Comparison of ENCODE assay signal across 26 mouse cellular contexts in the genomic region with DNA sequence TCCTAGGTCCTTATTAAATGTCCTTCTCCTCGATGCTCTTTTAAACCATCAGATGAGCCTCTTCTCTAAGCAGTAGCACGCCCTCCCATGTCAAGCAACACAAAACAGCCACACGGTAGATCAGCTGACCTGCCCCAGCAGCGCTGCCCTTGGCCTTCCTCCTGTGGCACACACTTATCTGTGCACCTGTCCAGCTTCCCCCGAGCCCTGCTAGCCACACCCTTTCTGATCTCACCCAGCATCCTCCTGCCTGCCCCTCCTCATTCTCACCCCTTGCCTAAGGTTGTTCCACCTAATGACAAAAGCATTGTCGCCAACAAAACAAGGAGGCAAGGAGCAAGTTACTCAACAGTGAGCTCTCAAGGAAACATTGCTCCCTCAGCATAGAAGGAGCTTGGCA. TPM values are rescaled to one million over a fixed set of nuclear protein-coding genes. Genes with fewer than 3 reads are reported as not detected.
DNase-seq lines count a peak whose midpoint lies in the region; ATAC-seq and TF ChIP-seq lines count a peak whose summit lies in the region.
"Had no signal": no experiment of that assay in that cellular context is flagged by ENCODE, and none has a peak within 500 bp of the region (broad histone marks: within the 10 kb centered on the region; RNA-seq: fewer than 3 reads in every experiment).

No protein-coding gene starts in this region.

- H3K9me3 ChIP-seq in forebrain, embryonic 11.5 days (ENCODE audit: control insufficient read depth, low read length): no peaks in the 10 kb centered on the region
- no peaks in the 10 kb centered on the region for H3K9me3 ChIP-seq in forebrain, postnatal 0 days (ENCODE audit: low read length)
- H3K9me3 ChIP-seq in heart, embryonic 14.5 days (ENCODE audit: control insufficient read depth, low read length): no peaks in the 10 kb centered on the region
- H3K9me3 ChIP-seq in midbrain, embryonic 10.5 days (replicated peaks): no peaks in the 10 kb centered on the region
- no peaks in the 10 kb centered on the region for H3K9me3 ChIP-seq in midbrain, embryonic 11.5 days (ENCODE audit: control insufficient read depth, low read length)
- H3K9me3 ChIP-seq: hindbrain, embryonic 10.5 days; limb, embryonic 12.5 days; liver, embryonic 13.5 days; midbrain, embryonic 15.5 days; neural tube, embryonic 12.5 days had no signal

- DNase-seq in forebrain, embryonic 11.5 days (ENCODE audit: low spot score): no peak
- DNase-seq in forebrain, postnatal 0 days: no peak
- no peak for DNase-seq in heart, postnatal 25 days (ENCODE audit: low spot score)
- DNase-seq in midbrain, embryonic 10.5 days (ENCODE audit: low spot score): no peak
- DNase-seq in midbrain, embryonic 11.5 days (ENCODE audit: low spot score, missing footprints): no peak
- no peak for DNase-seq in layer of hippocampus, adult 9-10 months (ENCODE audit: low spot score)
- DNase-seq: adrenal gland, postnatal 36 days; cerebellum, adult 9-10 months; kidney, adult 18-20 months; kidney, postnatal 14 days; layer of hippocampus, postnatal 36 days; liver, embryonic 13.5 days; lung, adult 2 months; lung, postnatal 14 days; right cerebral cortex, postnatal 14 days; thymus, postnatal 14 days had no signal

- no peak for ATAC-seq in forebrain, embryonic 11.5 days (replicated peaks; ENCODE audit: low FRiP score)
- ATAC-seq in forebrain, postnatal 0 days: no peak
- no peak for ATAC-seq in heart, embryonic 14.5 days (ENCODE audit: insufficient number of reproducible peaks, insufficient read depth, low FRiP score, low read depth)
- no peak for ATAC-seq in midbrain, embryonic 11.5 days (ENCODE audit: low FRiP score)
- ATAC-seq: CD4-positive, CD25-positive, alpha-beta regulatory T cell, adult 4 months; hindbrain, embryonic 16.5 days; midbrain, embryonic 15.5 days had no signal

- no peak for TF ChIP-seq CTCF in forebrain, postnatal 0 days (IDR thresholded peaks at IDR 0.05; ENCODE audit: low read depth)

- H3K9ac ChIP-seq in forebrain, embryonic 11.5 days (ENCODE audit: low read length): no peak overlapping the region
- H3K9ac ChIP-seq in forebrain, postnatal 0 days: no peak overlapping the region
- no peak overlapping the region for H3K9ac ChIP-seq in heart, embryonic 14.5 days (ENCODE audit: low read length)
- no peak overlapping the region for H3K9ac ChIP-seq in midbrain, embryonic 11.5 days (ENCODE audit: low read length)
- H3K9ac ChIP-seq: limb, embryonic 12.5 days; liver, embryonic 13.5 days; midbrain, embryonic 15.5 days; neural tube, embryonic 12.5 days had no signal

- no peak overlapping the region for H3K4me3 ChIP-seq in forebrain, embryonic 11.5 days (ENCODE audit: low read depth, low read length)
- no peak overlapping the region for H3K4me3 ChIP-seq in forebrain, postnatal 0 days (ENCODE audit: low read depth, low read length)
- no peak overlapping the region for H3K4me3 ChIP-seq in heart, embryonic 14.5 days (ENCODE audit: control insufficient read depth in 1 of 2, insufficient read depth in 1 of 2, low read depth in 1 of 2, low read length in 2 of 2)
- no peak overlapping the region for H3K4me3 ChIP-seq in midbrain, embryonic 10.5 days
- no peak overlapping the region for H3K4me3 ChIP-seq in midbrain, embryonic 11.5 days (ENCODE audit: low read depth, low read length)
- H3K4me3 ChIP-seq: hindbrain, embryonic 10.5 days; layer of hippocampus, adult 2 months; limb, embryonic 12.5 days; liver, embryonic 13.5 days; midbrain, embryonic 15.5 days; neural tube, embryonic 12.5 days had no signal

- H3K4me2 ChIP-seq in forebrain, embryonic 11.5 days (ENCODE audit: low read depth, low read length, severe bottlenecking): no peak overlapping the region
- no peak overlapping the region for H3K4me2 ChIP-seq in forebrain, postnatal 0 days (ENCODE audit: low read depth)
- no peak overlapping the region for H3K4me2 ChIP-seq in heart, embryonic 14.5 days (ENCODE audit: low read length)
- H3K4me2 ChIP-seq in midbrain, embryonic 11.5 days: no peak overlapping the region
- H3K4me2 ChIP-seq: liver, embryonic 13.5 days; midbrain, embryonic 15.5 days; neural tube, embryonic 12.5 days had no signal

- H3K27me3 ChIP-seq in forebrain, embryonic 11.5 days (ENCODE audit: control insufficient read depth, insufficient read depth, low read length): no peaks in the 10 kb centered on the region
- no peaks in the 10 kb centered on the region for H3K27me3 ChIP-seq in forebrain, postnatal 0 days (ENCODE audit: insufficient read depth, low read length)
- no peaks in the 10 kb centered on the region for H3K27me3 ChIP-seq in heart, embryonic 14.5 days (ENCODE audit: control insufficient read depth, insufficient read depth, low read length)
- H3K27me3 ChIP-seq in midbrain, embryonic 10.5 days (ENCODE audit: low read depth, poor library complexity, severe bottlenecking): no peaks in the 10 kb centered on the region
- no peaks in the 10 kb centered on the region for H3K27me3 ChIP-seq in midbrain, embryonic 11.5 days (ENCODE audit: control insufficient read depth, insufficient read depth, low read length)
- H3K27me3 ChIP-seq: limb, embryonic 12.5 days; liver, embryonic 13.5 days; midbrain, embryonic 15.5 days; neural tube, embryonic 12.5 days had no signal

- 0 out of 2 replicates have a peak overlapping the region, but pooled peaks have one; percentile 4 for H3K27ac ChIP-seq in forebrain, embryonic 11.5 days (ENCODE audit: low read depth, low read length)
- no peak overlapping the region for H3K27ac ChIP-seq in forebrain, postnatal 0 days (ENCODE audit: low read depth, low read length)
- H3K27ac ChIP-seq in heart, embryonic 14.5 days (replicated peaks in 1 of 2; ENCODE audit: control insufficient read depth in 1 of 2, insufficient read depth in 1 of 2, low read depth in 2 of 2, low read length in 2 of 2): peak overlapping the region; percentile 21 to 42; a peak in 3 of 4 replicates
- H3K27ac ChIP-seq in midbrain, embryonic 10.5 days (replicated peaks): peak overlapping the region; percentile 38; the same call in 1 of the 2 replicates
- H3K27ac ChIP-seq in midbrain, embryonic 11.5 days (ENCODE audit: low read depth, low read length): no peak overlapping the region
- H3K27ac ChIP-seq: hindbrain, embryonic 10.5 days; layer of hippocampus, adult 2 months; liver, embryonic 13.5 days; midbrain, embryonic 15.5 days; neural tube, embryonic 12.5 days had no signal

- H3K4me1 ChIP-seq in forebrain, embryonic 11.5 days (replicated peaks; ENCODE audit: control insufficient read depth, insufficient read depth, low read length): no peaks in the 10 kb centered on the region; the same call in 1 of the 2 replicates
- peaks cover 6% of the 10 kb centered on the region for H3K4me1 ChIP-seq in forebrain, postnatal 0 days (ENCODE audit: insufficient read depth)
- peaks cover 25 to 69% of the 10 kb centered on the region in 2 experiments for H3K4me1 ChIP-seq in heart, embryonic 14.5 days (ENCODE audit: control insufficient read depth in 2 of 2, insufficient read depth in 2 of 2, low read length in 2 of 2)
- H3K4me1 ChIP-seq in midbrain, embryonic 10.5 days: peaks cover 15% of the 10 kb centered on the region
- no peaks in the 10 kb centered on the region for H3K4me1 ChIP-seq in midbrain, embryonic 11.5 days (ENCODE audit: control insufficient read depth, insufficient read depth, low read length)
- H3K4me1 ChIP-seq: liver, embryonic 13.5 days; midbrain, embryonic 15.5 days; neural tube, embryonic 12.5 days had no signal

- H3K36me3 ChIP-seq in forebrain, embryonic 11.5 days (ENCODE audit: control insufficient read depth, insufficient read depth, low read length): no peaks in the 10 kb centered on the region
- H3K36me3 ChIP-seq in forebrain, postnatal 0 days (ENCODE audit: insufficient read depth): no peaks in the 10 kb centered on the region
- H3K36me3 ChIP-seq in heart, embryonic 14.5 days (ENCODE audit: control insufficient read depth, insufficient read depth, low read length): no peaks in the 10 kb centered on the region
- no peaks in the 10 kb centered on the region for H3K36me3 ChIP-seq in midbrain, embryonic 10.5 days
- no peaks in the 10 kb centered on the region for H3K36me3 ChIP-seq in midbrain, embryonic 11.5 days (ENCODE audit: control insufficient read depth, insufficient read depth, low read length)
- H3K36me3 ChIP-seq: hindbrain, embryonic 10.5 days; limb, embryonic 12.5 days; liver, embryonic 13.5 days; midbrain, embryonic 15.5 days; neural tube, embryonic 12.5 days had no signal

- intact Hi-C loops in heart, postnatal 25 days (cut with DNase I): no loop called here

- 55% methylated on average over 6 of the region's 6 CpGs for WGBS in forebrain, embryonic 11.5 days
- WGBS in forebrain, postnatal 0 days: 54% methylated on average over 6 of the region's 6 CpGs
- WGBS in heart, embryonic 14.5 days: 43% methylated on average over 6 of the region's 6 CpGs
- 88% methylated on average over 6 of the region's 6 CpGs for WGBS in midbrain, embryonic 10.5 days
- 84% methylated on average over 6 of the region's 6 CpGs for WGBS in midbrain, embryonic 11.5 days

RNA-seq across cellular contexts. Expression of a gene that starts 18.1 kb away (rescaled TPM):
- 13.1 and 16.4 TPM in 2 replicates for polyA plus RNA-seq in forebrain, embryonic 11.5 days (2014; fragmentation: Nextera tagmentation; extraction: Ambion mirVana)
- total RNA-seq in forebrain, postnatal 0 days (2014; rRNA removed): 2.5 and 5.3 TPM in 2 replicates
- 1.8 and 2.4 TPM in 2 replicates for polyA plus RNA-seq in forebrain, postnatal 0 days (2015; fragmentation: Nextera tagmentation; extraction: Ambion mirVana)
- polyA plus RNA-seq in heart, embryonic 14.5 days (2014; fragmentation: Nextera tagmentation; extraction: Ambion mirVana): 11.5 and 13.2 TPM in 2 replicates
- total RNA-seq in heart, postnatal 25 days (2021): 1 to 10 TPM; 1.5 to 1.8 TPM
- 9.7 and 11.0 TPM in 2 replicates for polyA plus RNA-seq in midbrain, embryonic 10.5 days (2016; fragmentation: Nextera tagmentation; extraction: Ambion mirVana)
- 3.4 and 4.8 TPM in 2 replicates for polyA plus RNA-seq in midbrain, embryonic 11.5 days (2014; fragmentation: Nextera tagmentation; extraction: Ambion mirVana)
- total RNA-seq: common myeloid progenitor, adult 5-6 weeks; megakaryocyte progenitor cell, adult 5-6 weeks had no signal
- polyA plus RNA-seq: CD4-positive, CD25-positive, alpha-beta regulatory T cell, adult 4 months had no signal

Comparison
In these comparisons a context has a peak if more than half of its experiments do, and no peak if none do; other contexts are left out.
1. H3K27ac ChIP-seq: peak in forebrain, embryonic 11.5 days (single experiment), heart, embryonic 14.5 days (2 of 2) and midbrain, embryonic 10.5 days (single experiment); none in forebrain, postnatal 0 days (single experiment) and midbrain, embryonic 11.5 days (single experiment).